Mouse (Mus musculus): ENCODE data around the gene Gm29094. TPM values are rescaled to one million over a fixed set of nuclear protein-coding genes. Genes with fewer than 3 reads are reported as not detected.
"Not testable (repeated sequence)": the region's sequence is repeated elsewhere in the genome, so short reads cannot be mapped to it uniquely, and the experiment has no call there.

Gm29094 gene
- polyA plus RNA-seq, 1 experiment from 2014 or later = not detected

- not testable (repeated sequence) for H3K4me3 ChIP-seq (ENCODE audit: control insufficient read depth in 1 of 2, insufficient read depth in 1 of 2, low read depth in 1 of 2, low read length in 2 of 2); H3K9ac ChIP-seq (ENCODE audit: low read length); ATAC-seq (ENCODE audit: insufficient number of reproducible peaks, insufficient read depth, low FRiP score, low read depth); H3K27ac ChIP-seq (replicated peaks in 1 of 2; ENCODE audit: control insufficient read depth in 1 of 2, insufficient read depth in 1 of 2, low read depth in 2 of 2, low read length in 2 of 2); H3K4me1 ChIP-seq (ENCODE audit: control insufficient read depth in 2 of 2, insufficient read depth in 2 of 2, low read length in 2 of 2); H3K9me3 ChIP-seq (ENCODE audit: control insufficient read depth, low read length); H3K36me3 ChIP-seq (ENCODE audit: control insufficient read depth, insufficient read depth, low read length); H3K4me2 ChIP-seq (ENCODE audit: low read length); H3K27me3 ChIP-seq (ENCODE audit: control insufficient read depth, insufficient read depth, low read length)
Observed at GRCm38 (mm10) chr9:89202256-89202655, 3.1 kb downstream of the Gm29094 start.

- H3K4me2 ChIP-seq (ENCODE audit: low read length); H3K4me1 ChIP-seq (ENCODE audit: control insufficient read depth in 2 of 2, insufficient read depth in 2 of 2, low read length in 2 of 2); ATAC-seq (ENCODE audit: insufficient number of reproducible peaks, insufficient read depth, low FRiP score, low read depth); H3K9ac ChIP-seq (ENCODE audit: low read length); H3K9me3 ChIP-seq (ENCODE audit: control insufficient read depth, low read length); H3K27me3 ChIP-seq (ENCODE audit: control insufficient read depth, insufficient read depth, low read length); H3K27ac ChIP-seq (replicated peaks in 1 of 2; ENCODE audit: control insufficient read depth in 1 of 2, insufficient read depth in 1 of 2, low read depth in 2 of 2, low read length in 2 of 2); H3K4me3 ChIP-seq (ENCODE audit: control insufficient read depth in 1 of 2, insufficient read depth in 1 of 2, low read depth in 1 of 2, low read length in 2 of 2); H3K36me3 ChIP-seq (ENCODE audit: control insufficient read depth, insufficient read depth, low read length): not testable (repeated sequence)
- 57% methylated on average over 1 of the region's 1 CpGs for WGBS
Observed at GRCm38 (mm10) chr9:89208939-89209338, 9.8 kb downstream of the Gm29094 start.

- ATAC-seq (ENCODE audit: insufficient number of reproducible peaks, insufficient read depth, low FRiP score, low read depth) = not testable (repeated sequence)
- H3K9ac ChIP-seq (ENCODE audit: low read length) = peak within 1 kb of the TSS; percentile 52; the same call in 1 of the 2 replicates
- WGBS = 30% methylated on average over 8 of the region's 12 CpGs
Observed at GRCm38 (mm10) chr9:89210353-89211064, 11.3 kb downstream of the Gm29094 start, which contains the start of gene Mthfs. Gene Mthfs (plus strand): TSS chr9:89210676.

GRCm38 (mm10) chr9:89211065-89211858 lies 12.1 kb downstream of the Gm29094 start:
- H3K36me3 ChIP-seq (ENCODE audit: control insufficient read depth, insufficient read depth, low read length); H3K27me3 ChIP-seq (ENCODE audit: control insufficient read depth, insufficient read depth, low read length); H3K4me1 ChIP-seq (ENCODE audit: control insufficient read depth in 2 of 2, insufficient read depth in 2 of 2, low read length in 2 of 2); H3K9me3 ChIP-seq (ENCODE audit: control insufficient read depth, low read length): not testable (repeated sequence)
- Histone ChIP-seq H3K27ac (replicated peaks in 1 of 2; ENCODE audit: control insufficient read depth in 1 of 2, insufficient read depth in 1 of 2, low read depth in 2 of 2, low read length in 2 of 2) (peak overlapping the region; percentile 55 to 86; a peak in 3 of 4 replicates), H3K9ac (ENCODE audit: low read length) (peak overlapping the region; percentile 52; the same call in 1 of the 2 replicates), H3K4me3 (ENCODE audit: control insufficient read depth in 1 of 2, insufficient read depth in 1 of 2, low read depth in 1 of 2, low read length in 2 of 2) (peak overlapping the region; percentile 33 to 44), H3K4me2 (ENCODE audit: low read length) (peak overlapping the region; percentile 58)
- WGBS = 13% methylated on average over 5 of the region's 44 CpGs
- ATAC-seq (ENCODE audit: insufficient number of reproducible peaks, insufficient read depth, low FRiP score, low read depth) = peak; percentile 90

More at GRCm38 (mm10) chr9:89210353-89211064, 11.3 kb downstream of the Gm29094 start, which contains the start of gene Mthfs:
- not testable (repeated sequence) for H3K36me3 ChIP-seq (ENCODE audit: control insufficient read depth, insufficient read depth, low read length); H3K4me1 ChIP-seq (ENCODE audit: control insufficient read depth in 2 of 2, insufficient read depth in 2 of 2, low read length in 2 of 2); H3K9me3 ChIP-seq (ENCODE audit: control insufficient read depth, low read length); H3K27me3 ChIP-seq (ENCODE audit: control insufficient read depth, insufficient read depth, low read length)
- Histone ChIP-seq H3K4me2 (ENCODE audit: low read length) (peak within 1 kb of the TSS; percentile 58), H3K4me3 (ENCODE audit: control insufficient read depth in 1 of 2, insufficient read depth in 1 of 2, low read depth in 1 of 2, low read length in 2 of 2) (peak within 1 kb of the TSS; percentile 33 to 44), H3K27ac (replicated peaks in 1 of 2; ENCODE audit: control insufficient read depth in 1 of 2, insufficient read depth in 1 of 2, low read depth in 2 of 2, low read length in 2 of 2) (peak within 1 kb of the TSS; percentile 74 to 86)

GRCm38 (mm10) chr9:89212428-89212827 lies 13.2 kb downstream of the Gm29094 start:
- 21% methylated on average over 1 of the region's 1 CpGs for WGBS
- not testable (repeated sequence) for H3K4me2 ChIP-seq (ENCODE audit: low read length); H3K9ac ChIP-seq (ENCODE audit: low read length); H3K4me1 ChIP-seq (ENCODE audit: control insufficient read depth in 2 of 2, insufficient read depth in 2 of 2, low read length in 2 of 2); ATAC-seq (ENCODE audit: insufficient number of reproducible peaks, insufficient read depth, low FRiP score, low read depth); H3K27me3 ChIP-seq (ENCODE audit: control insufficient read depth, insufficient read depth, low read length); H3K27ac ChIP-seq (replicated peaks in 1 of 2; ENCODE audit: control insufficient read depth in 1 of 2, insufficient read depth in 1 of 2, low read depth in 2 of 2, low read length in 2 of 2); H3K9me3 ChIP-seq (ENCODE audit: control insufficient read depth, low read length); H3K4me3 ChIP-seq (ENCODE audit: control insufficient read depth in 1 of 2, insufficient read depth in 1 of 2, low read depth in 1 of 2, low read length in 2 of 2); H3K36me3 ChIP-seq (ENCODE audit: control insufficient read depth, insufficient read depth, low read length)

GRCm38 (mm10) chr9:89218174-89218573 lies 19.0 kb downstream of the Gm29094 start:
- H3K4me2 ChIP-seq (ENCODE audit: low read length); H3K4me1 ChIP-seq (ENCODE audit: control insufficient read depth in 2 of 2, insufficient read depth in 2 of 2, low read length in 2 of 2); H3K9me3 ChIP-seq (ENCODE audit: control insufficient read depth, low read length); H3K27ac ChIP-seq (replicated peaks in 1 of 2; ENCODE audit: control insufficient read depth in 1 of 2, insufficient read depth in 1 of 2, low read depth in 2 of 2, low read length in 2 of 2); H3K4me3 ChIP-seq (ENCODE audit: control insufficient read depth in 1 of 2, insufficient read depth in 1 of 2, low read depth in 1 of 2, low read length in 2 of 2); H3K27me3 ChIP-seq (ENCODE audit: control insufficient read depth, insufficient read depth, low read length); ATAC-seq (ENCODE audit: insufficient number of reproducible peaks, insufficient read depth, low FRiP score, low read depth); H3K36me3 ChIP-seq (ENCODE audit: control insufficient read depth, insufficient read depth, low read length); H3K9ac ChIP-seq (ENCODE audit: low read length): not testable (repeated sequence)
- 89% methylated on average over 4 of the region's 4 CpGs for WGBS

- not testable (repeated sequence) for H3K27ac ChIP-seq (replicated peaks in 1 of 2; ENCODE audit: control insufficient read depth in 1 of 2, insufficient read depth in 1 of 2, low read depth in 2 of 2, low read length in 2 of 2); ATAC-seq (ENCODE audit: insufficient number of reproducible peaks, insufficient read depth, low FRiP score, low read depth); H3K4me2 ChIP-seq (ENCODE audit: low read length); H3K9ac ChIP-seq (ENCODE audit: low read length); H3K4me3 ChIP-seq (ENCODE audit: control insufficient read depth in 1 of 2, insufficient read depth in 1 of 2, low read depth in 1 of 2, low read length in 2 of 2); H3K4me1 ChIP-seq (ENCODE audit: control insufficient read depth in 2 of 2, insufficient read depth in 2 of 2, low read length in 2 of 2); H3K27me3 ChIP-seq (ENCODE audit: control insufficient read depth, insufficient read depth, low read length); H3K9me3 ChIP-seq (ENCODE audit: control insufficient read depth, low read length); H3K36me3 ChIP-seq (ENCODE audit: control insufficient read depth, insufficient read depth, low read length)
- no CpG with 5 or more reads among the region's 4 CpGs for WGBS
Observed at GRCm38 (mm10) chr9:89219668-89220067, 20.5 kb downstream of the Gm29094 start.

Data from heart, embryonic 14.5 days (tissue).